Mouse (Mus musculus): ENCODE measurements at regions not wholly inside any gene's neighbourhood (a gene's known extent, or its start where the extent isn't known, plus 50 kb on each side); places are given as distances from the start of the nearest gene placed in this dataset.

- Histone ChIP-seq H3K4me2 (ENCODE audit: low read depth, low read length, severe bottlenecking) (no peak overlapping the region), H3K27me3 (ENCODE audit: control insufficient read depth, insufficient read depth, low read length) (no peaks in the 10 kb centered on the region), H3K9me3 (ENCODE audit: control insufficient read depth, low read length) (no peaks in the 10 kb centered on the region), H3K4me3 (ENCODE audit: low read depth, low read length) (no peak overlapping the region), H3K36me3 (ENCODE audit: control insufficient read depth, insufficient read depth, low read length) (no peaks in the 10 kb centered on the region), H3K9ac (ENCODE audit: low read length) (no peak overlapping the region), H3K27ac (ENCODE audit: low read depth, low read length) (no peak overlapping the region), H3K4me1 (replicated peaks; ENCODE audit: control insufficient read depth, insufficient read depth, low read length) (no peaks in the 10 kb centered on the region)
- ATAC-seq (replicated peaks; ENCODE audit: low FRiP score) (no peak), DNase-seq (ENCODE audit: low spot score) (no peak)
- 80% methylated on average over 2 of the region's 2 CpGs for WGBS
These were observed 97.3 kb downstream of the Zfp706 start for GRCm38 (mm10) chr15:36910272-36910671.

DNA sequence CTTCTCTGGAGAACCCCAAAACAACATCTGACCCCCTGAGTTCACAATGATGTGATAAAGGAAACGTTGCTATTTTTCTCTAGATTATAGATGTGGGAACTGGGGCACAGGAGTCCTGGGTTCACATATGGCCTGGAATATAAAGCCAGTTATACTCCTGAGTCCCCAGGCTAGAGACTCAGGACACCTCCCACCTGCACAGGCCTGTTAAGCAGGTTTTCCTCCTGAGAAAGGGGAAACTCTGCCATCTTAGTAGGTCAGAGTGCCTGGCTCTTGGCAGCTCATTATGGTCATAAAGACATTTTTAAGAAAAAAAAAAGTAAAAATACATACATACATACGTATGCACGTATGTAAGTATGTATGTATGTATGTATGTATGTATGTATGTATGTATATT is 98.1 kb downstream of the Zfp706 start:
- no peaks in the 10 kb centered on the region for H3K27me3 ChIP-seq (ENCODE audit: control insufficient read depth, insufficient read depth, low read length)
- H3K36me3 ChIP-seq (ENCODE audit: control insufficient read depth, insufficient read depth, low read length), result no peaks in the 10 kb centered on the region
- no peaks in the 10 kb centered on the region for H3K4me1 ChIP-seq (replicated peaks; ENCODE audit: control insufficient read depth, insufficient read depth, low read length)
- DNase-seq (ENCODE audit: low spot score), result no peak
- no peak overlapping the region for H3K4me2 ChIP-seq (ENCODE audit: low read depth, low read length, severe bottlenecking)
- H3K4me3 ChIP-seq (ENCODE audit: low read depth, low read length), result no peak overlapping the region
- H3K27ac ChIP-seq (ENCODE audit: low read depth, low read length), result no peak overlapping the region
- H3K9me3 ChIP-seq (ENCODE audit: control insufficient read depth, low read length), result no peaks in the 10 kb centered on the region
- ATAC-seq (replicated peaks; ENCODE audit: low FRiP score), result no peak
- 89% methylated on average over 3 of the region's 3 CpGs for WGBS
- H3K9ac ChIP-seq (ENCODE audit: low read length), result no peak overlapping the region

DNA sequence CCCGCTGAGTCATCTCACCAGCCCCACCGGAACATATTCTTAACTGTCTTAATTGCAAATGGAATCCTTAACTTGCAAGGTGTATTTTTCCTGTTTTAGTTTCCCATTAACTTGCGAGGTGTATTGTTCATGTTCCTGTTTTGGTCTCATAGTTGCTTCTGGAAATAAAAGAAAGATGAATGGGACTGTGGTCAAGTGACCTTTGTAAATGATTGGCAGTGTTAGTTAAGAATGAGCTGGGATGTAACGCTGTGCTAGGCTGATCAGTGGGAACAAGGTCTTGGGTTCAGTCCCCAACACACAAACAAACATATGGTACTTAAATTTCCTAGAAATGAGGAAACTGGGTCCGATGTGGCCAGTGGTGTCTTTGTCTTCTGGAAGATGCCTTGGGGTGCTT is 100.8 kb downstream of the Zfp706 start:
- 89% methylated on average over 5 of the region's 5 CpGs for WGBS
- Histone ChIP-seq H3K9me3 (ENCODE audit: control insufficient read depth, low read length) (no peaks in the 10 kb centered on the region), H3K27me3 (ENCODE audit: control insufficient read depth, insufficient read depth, low read length) (no peaks in the 10 kb centered on the region), H3K4me1 (replicated peaks; ENCODE audit: control insufficient read depth, insufficient read depth, low read length) (peaks cover 3% of the 10 kb centered on the region; the same call in 1 of the 2 replicates), H3K36me3 (ENCODE audit: control insufficient read depth, insufficient read depth, low read length) (no peaks in the 10 kb centered on the region), H3K4me2 (ENCODE audit: low read depth, low read length, severe bottlenecking) (no peak overlapping the region), H3K27ac (ENCODE audit: low read depth, low read length) (no peak overlapping the region), H3K4me3 (ENCODE audit: low read depth, low read length) (no peak overlapping the region), H3K9ac (ENCODE audit: low read length) (no peak overlapping the region)
- DNase-seq (ENCODE audit: low spot score), result no peak
- ATAC-seq (replicated peaks; ENCODE audit: low FRiP score), result no peak

DNA sequence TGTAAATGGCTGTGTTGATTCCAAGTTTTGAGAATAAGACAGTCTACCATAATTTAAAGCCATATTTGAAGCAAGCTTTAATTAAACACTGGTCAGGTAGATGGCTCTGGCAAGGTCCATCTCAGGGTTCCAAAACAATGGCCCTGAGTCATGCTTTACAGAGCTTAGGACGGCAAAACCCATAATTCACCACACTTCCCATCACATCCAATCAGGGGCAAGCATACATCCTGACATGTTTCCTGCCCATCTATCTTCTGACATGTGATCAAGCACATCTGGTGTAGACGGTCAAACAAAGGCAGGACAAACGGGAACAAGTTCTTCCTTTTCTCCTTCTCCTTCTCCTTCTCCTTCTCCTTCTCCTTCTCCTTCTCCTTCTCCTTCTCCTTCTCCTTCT is 101.5 kb downstream of the Zfp706 start:
- Histone ChIP-seq H3K4me1 (replicated peaks; ENCODE audit: control insufficient read depth, insufficient read depth, low read length) (peaks cover 10% of the 10 kb centered on the region), H3K4me3 (ENCODE audit: low read depth, low read length) (no peak overlapping the region), H3K9me3 (ENCODE audit: control insufficient read depth, low read length) (no peaks in the 10 kb centered on the region), H3K27ac (ENCODE audit: low read depth, low read length) (no peak overlapping the region), H3K9ac (ENCODE audit: low read length) (no peak overlapping the region), H3K36me3 (ENCODE audit: control insufficient read depth, insufficient read depth, low read length) (no peaks in the 10 kb centered on the region), H3K27me3 (ENCODE audit: control insufficient read depth, insufficient read depth, low read length) (no peaks in the 10 kb centered on the region), H3K4me2 (ENCODE audit: low read depth, low read length, severe bottlenecking) (no peak overlapping the region)
- DNase-seq (ENCODE audit: low spot score), result no peak
- no peak for ATAC-seq (replicated peaks; ENCODE audit: low FRiP score)
- WGBS, result 87% methylated on average over 3 of the region's 3 CpGs

DNA sequence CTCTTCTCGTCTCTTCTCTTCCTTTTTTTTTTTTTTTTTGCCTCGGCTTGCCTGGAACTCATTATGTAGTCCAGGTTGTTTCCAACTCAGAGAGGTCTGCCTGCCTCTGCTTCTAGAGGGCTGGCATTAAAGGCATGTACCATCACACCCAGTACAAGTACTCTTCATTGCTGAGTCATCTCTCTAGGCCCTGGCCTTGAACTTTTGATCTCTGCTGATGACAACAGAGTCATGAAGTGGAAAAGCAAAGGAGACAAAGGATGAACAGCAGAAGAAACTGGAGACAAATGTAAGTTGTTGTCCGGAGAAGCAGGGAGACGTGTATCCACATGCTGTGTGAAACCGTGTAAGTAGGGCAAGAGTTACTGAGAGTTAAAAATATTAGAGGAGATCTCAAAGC is 103.7 kb downstream of the Zfp706 start:
- 88% methylated on average over 5 of the region's 5 CpGs for WGBS
- ATAC-seq (replicated peaks; ENCODE audit: low FRiP score) (no peak), DNase-seq (ENCODE audit: low spot score) (no peak)
- no peak overlapping the region for H3K4me2 ChIP-seq (ENCODE audit: low read depth, low read length, severe bottlenecking)
- no peaks in the 10 kb centered on the region for H3K36me3 ChIP-seq (ENCODE audit: control insufficient read depth, insufficient read depth, low read length)
- no peaks in the 10 kb centered on the region for H3K27me3 ChIP-seq (ENCODE audit: control insufficient read depth, insufficient read depth, low read length)
- H3K9me3 ChIP-seq (ENCODE audit: control insufficient read depth, low read length), result no peaks in the 10 kb centered on the region
- no peak overlapping the region for H3K4me3 ChIP-seq (ENCODE audit: low read depth, low read length)
- peaks cover 10% of the 10 kb centered on the region for H3K4me1 ChIP-seq (replicated peaks; ENCODE audit: control insufficient read depth, insufficient read depth, low read length)
- no peak overlapping the region for H3K9ac ChIP-seq (ENCODE audit: low read length)
- no peak overlapping the region for H3K27ac ChIP-seq (ENCODE audit: low read depth, low read length)

- H3K27me3 ChIP-seq (ENCODE audit: control insufficient read depth, insufficient read depth, low read length), result no peaks in the 10 kb centered on the region
- no peak for ATAC-seq (replicated peaks; ENCODE audit: low FRiP score)
- no peaks in the 10 kb centered on the region for H3K9me3 ChIP-seq (ENCODE audit: control insufficient read depth, low read length)
- 64% methylated on average over 4 of the region's 4 CpGs for WGBS
- H3K9ac ChIP-seq (ENCODE audit: low read length), result no peak overlapping the region
- no peak overlapping the region for H3K4me3 ChIP-seq (ENCODE audit: low read depth, low read length)
- DNase-seq (ENCODE audit: low spot score), result no peak
- no peak overlapping the region for H3K27ac ChIP-seq (ENCODE audit: low read depth, low read length)
- peaks cover 10% of the 10 kb centered on the region for H3K4me1 ChIP-seq (replicated peaks; ENCODE audit: control insufficient read depth, insufficient read depth, low read length)
- no peak overlapping the region for H3K4me2 ChIP-seq (ENCODE audit: low read depth, low read length, severe bottlenecking)
- no peaks in the 10 kb centered on the region for H3K36me3 ChIP-seq (ENCODE audit: control insufficient read depth, insufficient read depth, low read length)
These were observed 104.3 kb downstream of the Zfp706 start for GRCm38 (mm10) chr15:36903309-36903708.

- 6% methylated on average over 7 of the region's 7 CpGs for WGBS
- H3K9me3 ChIP-seq (ENCODE audit: control insufficient read depth, low read length), result no peaks in the 10 kb centered on the region
- peak; percentile 71 for ATAC-seq (replicated peaks; ENCODE audit: low FRiP score)
- H3K27ac ChIP-seq (ENCODE audit: low read depth, low read length), result no peak overlapping the region
- DNase-seq (ENCODE audit: low spot score), result peak; percentile 71
- no peaks in the 10 kb centered on the region for H3K36me3 ChIP-seq (ENCODE audit: control insufficient read depth, insufficient read depth, low read length)
- no peak overlapping the region for H3K4me2 ChIP-seq (ENCODE audit: low read depth, low read length, severe bottlenecking)
- H3K9ac ChIP-seq (ENCODE audit: low read length), result 0 out of 2 replicates have a peak overlapping the region, but pooled peaks have one; percentile 29
- H3K4me3 ChIP-seq (ENCODE audit: low read depth, low read length), result no peak overlapping the region
- no peaks in the 10 kb centered on the region for H3K27me3 ChIP-seq (ENCODE audit: control insufficient read depth, insufficient read depth, low read length)
- peaks cover 10% of the 10 kb centered on the region for H3K4me1 ChIP-seq (replicated peaks; ENCODE audit: control insufficient read depth, insufficient read depth, low read length)
These were observed 105.7 kb downstream of the Zfp706 start for GRCm38 (mm10) chr15:36901830-36902285.

DNA sequence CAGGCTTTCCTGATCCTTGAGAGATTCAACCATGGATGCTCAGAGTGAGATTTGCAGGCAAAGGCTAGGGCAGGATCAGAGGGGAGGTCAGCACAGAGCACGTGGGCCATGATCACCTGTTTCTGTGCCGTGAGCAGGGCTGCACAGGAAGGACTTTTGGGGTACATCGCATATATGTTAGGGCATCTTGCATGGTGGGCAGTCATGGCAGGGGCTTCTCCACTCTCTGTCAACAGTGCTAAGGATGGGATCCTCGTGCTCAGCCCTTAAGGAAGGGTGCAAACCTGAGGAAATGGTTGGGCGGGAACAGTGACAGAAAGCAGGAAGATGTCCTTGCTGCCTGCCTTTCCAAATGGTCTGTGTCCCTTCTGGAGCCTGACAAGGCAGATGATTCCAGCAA is 106.2 kb downstream of the Zfp706 start:
- no peak overlapping the region for H3K9ac ChIP-seq (ENCODE audit: low read length)
- no peaks in the 10 kb centered on the region for H3K27me3 ChIP-seq (ENCODE audit: control insufficient read depth, insufficient read depth, low read length)
- no peak overlapping the region for H3K4me2 ChIP-seq (ENCODE audit: low read depth, low read length, severe bottlenecking)
- H3K9me3 ChIP-seq (ENCODE audit: control insufficient read depth, low read length), result no peaks in the 10 kb centered on the region
- no peak overlapping the region for H3K27ac ChIP-seq (ENCODE audit: low read depth, low read length)
- H3K4me1 ChIP-seq (replicated peaks; ENCODE audit: control insufficient read depth, insufficient read depth, low read length), result peaks cover 10% of the 10 kb centered on the region
- ATAC-seq (replicated peaks; ENCODE audit: low FRiP score) (no peak; the same call in 1 of the 2 replicates), DNase-seq (ENCODE audit: low spot score) (no peak)
- no peak overlapping the region for H3K4me3 ChIP-seq (ENCODE audit: low read depth, low read length)
- 68% methylated on average over 5 of the region's 5 CpGs for WGBS
- H3K36me3 ChIP-seq (ENCODE audit: control insufficient read depth, insufficient read depth, low read length), result no peaks in the 10 kb centered on the region

- Histone ChIP-seq H3K4me2 (ENCODE audit: low read depth, low read length, severe bottlenecking) (no peak overlapping the region), H3K27ac (ENCODE audit: low read depth, low read length) (no peak overlapping the region), H3K4me1 (replicated peaks; ENCODE audit: control insufficient read depth, insufficient read depth, low read length) (peaks cover 10% of the 10 kb centered on the region), H3K9ac (ENCODE audit: low read length) (no peak overlapping the region), H3K27me3 (ENCODE audit: control insufficient read depth, insufficient read depth, low read length) (no peaks in the 10 kb centered on the region), H3K36me3 (ENCODE audit: control insufficient read depth, insufficient read depth, low read length) (no peaks in the 10 kb centered on the region), H3K9me3 (ENCODE audit: control insufficient read depth, low read length) (no peaks in the 10 kb centered on the region), H3K4me3 (ENCODE audit: low read depth, low read length) (no peak overlapping the region)
- ATAC-seq (replicated peaks; ENCODE audit: low FRiP score) (no peak), DNase-seq (ENCODE audit: low spot score) (no peak)
- WGBS, result 65% methylated on average over 2 of the region's 2 CpGs
These were observed 106.6 kb downstream of the Zfp706 start for GRCm38 (mm10) chr15:36900940-36901339.
